Mouse (Mus musculus): ENCODE data around the gene Sik2.

DNA sequence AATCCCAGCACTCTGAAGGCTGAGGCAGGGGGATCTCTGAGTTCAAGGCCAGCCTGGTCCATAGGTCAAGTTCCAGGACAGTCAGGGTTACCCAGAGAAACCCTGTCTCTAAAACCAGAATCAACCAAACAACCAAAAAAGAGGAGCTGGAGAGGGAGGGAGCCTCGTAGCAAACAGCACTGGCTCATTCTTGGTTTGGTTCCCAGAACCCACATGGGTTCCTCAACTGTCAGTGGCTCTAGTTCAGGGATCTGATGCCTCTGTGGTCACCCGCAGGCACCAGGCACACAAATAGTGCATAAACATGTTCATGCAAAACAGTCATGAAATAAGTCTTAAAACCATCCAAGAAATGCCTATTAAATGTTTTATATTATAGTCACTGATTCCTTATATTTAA, 140.7 kb downstream of the Sik2 start:
- no peak for TF ChIP-seq MAFK (IDR thresholded peaks at IDR 0.05; ENCODE audit: insufficient read depth, low read depth, low read length)
- TF ChIP-seq HCFC1 (IDR thresholded peaks at IDR 0.05; ENCODE audit: borderline replicate concordance, insufficient read depth, low read length), result no peak
- TF ChIP-seq ZNF384 (IDR thresholded peaks at IDR 0.05; ENCODE audit: low read depth, low read length), result no peak

Measured in ES-E14 (cell line).